Mouse (Mus musculus) CH12.LX (cell line): Measurements from ENCODE around the gene Fam20a.

Experiments
- CHD1 ChIP-seq: IDR thresholded peaks from 2 replicates; pipeline ENCODE4 v1.6.1; 2012; ENCODE audit warnings: low read depth, low read length, improper control_type of control experiment, inconsistent platforms
- CTCF ChIP-seq, 2 experiments: IDR thresholded peaks in 1 of 2; conservative IDR thresholded peaks in 1 of 2; 2 replicates each; pipeline ENCODE4 v1.5.1; 2011 to 2012; ENCODE audit warnings: low read depth in 2 of 2, low read length in 2 of 2, improper control_type of control experiment in 1 of 2, inconsistent platforms in 1 of 2, mild to moderate bottlenecking in 1 of 2, moderate library complexity in 1 of 2
- E2F4 ChIP-seq: IDR thresholded peaks from 2 replicates; pipeline ENCODE4 v1.6.1; 2011; ENCODE audit warnings: low read depth, low read length, improper control_type of control experiment; ENCODE audit not compliant: insufficient replicate concordance
- KAT2A ChIP-seq: IDR thresholded peaks from 2 replicates; pipeline ENCODE4 v1.6.1; 2012; ENCODE audit warnings: low read length, improper control_type of control experiment, inconsistent platforms; ENCODE audit not compliant: insufficient replicate concordance
- MAX ChIP-seq: IDR thresholded peaks from 2 replicates; pipeline ENCODE4 v1.6.1; 2011; ENCODE audit warnings: low read length, improper control_type of control experiment
- MAZ ChIP-seq: IDR thresholded peaks from 2 replicates; pipeline ENCODE4 v1.6.1; 2012; ENCODE audit warnings: low read depth, mild to moderate bottlenecking, inconsistent platforms, low read length, improper control_type of control experiment, moderate library complexity
- POLR2A ChIP-seq: IDR thresholded peaks from 2 replicates; pipeline ENCODE4 v1.6.1; 2011; ENCODE audit warnings: low read depth, mild to moderate bottlenecking, improper control_type of control experiment, low read length
- POLR2AphosphoS2 ChIP-seq: IDR thresholded peaks from 2 replicates; pipeline ENCODE4 v1.6.1; 2011; ENCODE audit warnings: low read depth, low read length, improper control_type of control experiment
- TCF12 ChIP-seq: IDR thresholded peaks from 2 replicates; pipeline ENCODE4 v1.6.1; 2014; ENCODE audit warnings: low read depth, mild to moderate bottlenecking, inconsistent platforms, low read length, improper control_type of control experiment
- USF1 ChIP-seq: IDR thresholded peaks from 2 replicates; pipeline ENCODE4 v1.6.1; 2014; ENCODE audit warnings: low read depth, mild to moderate bottlenecking, inconsistent platforms, low read length, improper control_type of control experiment
- USF2 ChIP-seq: conservative IDR thresholded peaks from 2 replicates; pipeline ENCODE4 v1.6.1; 2011; ENCODE audit warnings: low read depth, low read length, improper control_type of control experiment
- ZMIZ1 ChIP-seq: IDR thresholded peaks from 2 replicates; pipeline ENCODE4 v1.6.1; 2012; ENCODE audit warnings: low read depth, mild to moderate bottlenecking, inconsistent platforms, low read length, improper control_type of control experiment
- ZNF384 ChIP-seq: IDR thresholded peaks from 2 replicates; pipeline ENCODE4 v1.6.1; 2012; ENCODE audit warnings: low read depth, low read length, improper control_type of control experiment, inconsistent platforms

- TF ChIP-seq MAZ: no peak
- no peak for TF ChIP-seq POLR2AphosphoS2
- no peak for TF ChIP-seq ZNF384
- no peak for TF ChIP-seq CHD1
- no peak for TF ChIP-seq POLR2A
- TF ChIP-seq MAX: no peak
- no peak for TF ChIP-seq CTCF (conservative IDR thresholded peaks at IDR 0.05 in 1 of 2, IDR thresholded peaks at IDR 0.05 in 1 of 2; ENCODE audit: low read depth in 2 of 2, low read length in 2 of 2)
- no peak for TF ChIP-seq TCF12
- no peak for TF ChIP-seq E2F4
- no peak for TF ChIP-seq USF2
- TF ChIP-seq KAT2A: no peak
- no peak for TF ChIP-seq USF1
- TF ChIP-seq ZMIZ1: no peak
Observed at GRCm38 (mm10) chr11:109689539-109689938, 32.5 kb downstream of the Fam20a start.
